Mouse (Mus musculus): ENCODE measurements around the gene Trim62. TPM values are rescaled to one million over a fixed set of nuclear protein-coding genes. Genes with fewer than 3 reads are reported as not detected.

The Trim62 gene
- polyA plus RNA-seq, 1 experiment from 2014 or later = 3.5 TPM

GRCm38 (mm10) chr4:128917756-128918155 lies 34.4 kb downstream of the Trim62 start:
- no peak overlapping the region for H3K4me3 ChIP-seq (replicated peaks)
- no peak for ATAC-seq
- H3K27me3 ChIP-seq (replicated peaks) = no peaks in the 10 kb centered on the region
- no peaks in the 10 kb centered on the region for H3K9me3 ChIP-seq
- H3K4me2 ChIP-seq (replicated peaks) = no peak overlapping the region
- H3K4me1 ChIP-seq (replicated peaks) = peaks cover 6% of the 10 kb centered on the region; the same call in 1 of the 2 replicates
- no peak overlapping the region for H3K27ac ChIP-seq
- WGBS = 89% methylated on average over 6 of the region's 6 CpGs
- H3K36me3 ChIP-seq = no peaks in the 10 kb centered on the region
- no peak overlapping the region for H3K9ac ChIP-seq

GRCm38 (mm10) chr4:128918187-128918586 lies 34.8 kb downstream of the Trim62 start:
- ATAC-seq = no peak
- Histone ChIP-seq H3K4me2 (replicated peaks) (no peak overlapping the region), H3K27ac (no peak overlapping the region), H3K4me1 (replicated peaks) (peaks cover 6% of the 10 kb centered on the region; the same call in 1 of the 2 replicates), H3K4me3 (replicated peaks) (no peak overlapping the region), H3K36me3 (no peaks in the 10 kb centered on the region), H3K9me3 (no peaks in the 10 kb centered on the region), H3K27me3 (replicated peaks) (no peaks in the 10 kb centered on the region), H3K9ac (no peak overlapping the region)
- 43% methylated on average over 3 of the region's 3 CpGs for WGBS

- H3K27me3 ChIP-seq (replicated peaks) = no peaks in the 10 kb centered on the region
- ATAC-seq = no peak
- no peak overlapping the region for H3K9ac ChIP-seq
- H3K4me2 ChIP-seq (replicated peaks) = no peak overlapping the region
- H3K9me3 ChIP-seq = no peaks in the 10 kb centered on the region
- H3K27ac ChIP-seq = no peak overlapping the region
- WGBS = 21% methylated on average over 10 of the region's 10 CpGs
- no peaks in the 10 kb centered on the region for H3K36me3 ChIP-seq
- peaks cover 6% of the 10 kb centered on the region; the same call in 1 of the 2 replicates for H3K4me1 ChIP-seq (replicated peaks)
- H3K4me3 ChIP-seq (replicated peaks) = no peak overlapping the region
Observed at GRCm38 (mm10) chr4:128919106-128919505, 35.7 kb downstream of the Trim62 start.

GRCm38 (mm10) chr4:128923603-128924002 lies 40.2 kb downstream of the Trim62 start:
- 96% methylated on average over 3 of the region's 3 CpGs for WGBS
- H3K27me3 ChIP-seq (replicated peaks) = no peaks in the 10 kb centered on the region
- no peak for ATAC-seq

GRCm38 (mm10) chr4:128924841-128925606 lies 41.6 kb downstream of the Trim62 start:
- peak; percentile 90 for ATAC-seq
- H3K4me3 ChIP-seq (replicated peaks) = peak overlapping the region; percentile 30
- no peaks in the 10 kb centered on the region for H3K9me3 ChIP-seq
- H3K27me3 ChIP-seq (replicated peaks) = no peaks in the 10 kb centered on the region
- WGBS = 12% methylated on average over 36 of the region's 36 CpGs
- no peak overlapping the region for H3K27ac ChIP-seq
- no peaks in the 10 kb centered on the region for H3K36me3 ChIP-seq
- H3K4me2 ChIP-seq (replicated peaks) = peak overlapping the region; percentile 83
- peak overlapping the region; percentile 45; the same call in 1 of the 2 replicates for H3K9ac ChIP-seq
- H3K4me1 ChIP-seq (replicated peaks) = peaks cover 3% of the 10 kb centered on the region; the same call in 1 of the 2 replicates

More at GRCm38 (mm10) chr4:128923603-128924002, 40.2 kb downstream of the Trim62 start:
- H3K9ac ChIP-seq = no peak overlapping the region
- H3K9me3 ChIP-seq = no peaks in the 10 kb centered on the region
- peaks cover 3% of the 10 kb centered on the region; the same call in 1 of the 2 replicates for H3K4me1 ChIP-seq (replicated peaks)
- no peak overlapping the region for H3K27ac ChIP-seq
- no peaks in the 10 kb centered on the region for H3K36me3 ChIP-seq
- no peak overlapping the region for H3K4me3 ChIP-seq (replicated peaks)
- H3K4me2 ChIP-seq (replicated peaks) = no peak overlapping the region

- Histone ChIP-seq H3K4me3 (replicated peaks) (no peak overlapping the region), H3K27ac (no peak overlapping the region), H3K9ac (no peak overlapping the region), H3K4me2 (replicated peaks) (no peak overlapping the region), H3K4me1 (replicated peaks) (no peaks in the 10 kb centered on the region), H3K27me3 (replicated peaks) (no peaks in the 10 kb centered on the region), H3K36me3 (no peaks in the 10 kb centered on the region), H3K9me3 (no peaks in the 10 kb centered on the region)
- no peak for ATAC-seq
- WGBS = 48% methylated on average over 7 of the region's 7 CpGs
Observed at GRCm38 (mm10) chr4:128932783-128933182, 49.4 kb downstream of the Trim62 start.

- H3K27ac ChIP-seq = no peak overlapping the region
- H3K4me1 ChIP-seq (replicated peaks) = no peaks in the 10 kb centered on the region
- ATAC-seq = no peak
- no peak overlapping the region for H3K4me3 ChIP-seq (replicated peaks)
- H3K9ac ChIP-seq = no peak overlapping the region
- H3K27me3 ChIP-seq (replicated peaks) = no peaks in the 10 kb centered on the region
- H3K9me3 ChIP-seq = no peaks in the 10 kb centered on the region
- WGBS = 59% methylated on average over 5 of the region's 5 CpGs
- no peaks in the 10 kb centered on the region for H3K36me3 ChIP-seq
- H3K4me2 ChIP-seq (replicated peaks) = no peak overlapping the region
Observed at GRCm38 (mm10) chr4:128935595-128935994, 52.2 kb downstream of the Trim62 start.

- WGBS = 57% methylated on average over 3 of the region's 3 CpGs
- Histone ChIP-seq H3K4me3 (replicated peaks) (no peak overlapping the region), H3K9me3 (no peaks in the 10 kb centered on the region), H3K27me3 (replicated peaks) (no peaks in the 10 kb centered on the region), H3K9ac (no peak overlapping the region), H3K4me2 (replicated peaks) (no peak overlapping the region), H3K4me1 (replicated peaks) (peaks cover 1% of the 10 kb centered on the region; the same call in 1 of the 2 replicates), H3K27ac (no peak overlapping the region), H3K36me3 (no peaks in the 10 kb centered on the region)
- no peak for ATAC-seq
Observed at GRCm38 (mm10) chr4:128942346-128942745, 59.0 kb downstream of the Trim62 start.

- ATAC-seq = no peak
- Histone ChIP-seq H3K4me1 (replicated peaks) (peaks cover 13% of the 10 kb centered on the region), H3K36me3 (no peaks in the 10 kb centered on the region), H3K27me3 (replicated peaks) (no peaks in the 10 kb centered on the region), H3K4me2 (replicated peaks) (no peak overlapping the region), H3K27ac (no peak overlapping the region), H3K9me3 (no peaks in the 10 kb centered on the region), H3K4me3 (replicated peaks) (no peak overlapping the region), H3K9ac (no peak overlapping the region)
- 82% methylated on average over 9 of the region's 9 CpGs for WGBS
Observed at GRCm38 (mm10) chr4:128946736-128947135, 63.4 kb downstream of the Trim62 start.

- no peaks in the 10 kb centered on the region for H3K9me3 ChIP-seq
- H3K27ac ChIP-seq = no peak overlapping the region
- no peak overlapping the region for H3K9ac ChIP-seq
- H3K4me1 ChIP-seq (replicated peaks) = peaks cover 13% of the 10 kb centered on the region
- peak overlapping the region; percentile 33 for H3K4me2 ChIP-seq (replicated peaks)
- 15% methylated on average over 18 of the region's 18 CpGs for WGBS
- H3K27me3 ChIP-seq (replicated peaks) = no peaks in the 10 kb centered on the region
- no peaks in the 10 kb centered on the region for H3K36me3 ChIP-seq
- ATAC-seq = peak; percentile 41; the same call in 1 of the 2 replicates
- H3K4me3 ChIP-seq (replicated peaks) = no peak overlapping the region
Observed at GRCm38 (mm10) chr4:128947326-128947933, 64.0 kb downstream of the Trim62 start.

GRCm38 (mm10) chr4:128948137-128948674 lies 64.8 kb downstream of the Trim62 start:
- ATAC-seq = no peak
- H3K36me3 ChIP-seq = no peaks in the 10 kb centered on the region
- H3K9me3 ChIP-seq = no peaks in the 10 kb centered on the region
- 37% methylated on average over 6 of the region's 6 CpGs for WGBS
- no peak overlapping the region for H3K27ac ChIP-seq
- no peak overlapping the region for H3K4me2 ChIP-seq (replicated peaks)
- H3K9ac ChIP-seq = no peak overlapping the region
- peaks cover 13% of the 10 kb centered on the region for H3K4me1 ChIP-seq (replicated peaks)
- H3K4me3 ChIP-seq (replicated peaks) = no peak overlapping the region
- no peaks in the 10 kb centered on the region for H3K27me3 ChIP-seq (replicated peaks)

- Histone ChIP-seq H3K36me3 (no peaks in the 10 kb centered on the region), H3K27ac (no peak overlapping the region), H3K4me3 (replicated peaks) (no peak overlapping the region), H3K9me3 (no peaks in the 10 kb centered on the region), H3K27me3 (replicated peaks) (no peaks in the 10 kb centered on the region), H3K4me2 (replicated peaks) (no peak overlapping the region), H3K4me1 (replicated peaks) (peaks cover 13% of the 10 kb centered on the region), H3K9ac (no peak overlapping the region)
- peak; percentile 79 for ATAC-seq
- WGBS = 36% methylated on average over 15 of the region's 15 CpGs
Observed at GRCm38 (mm10) chr4:128949470-128950005, 66.2 kb downstream of the Trim62 start.
